Mouse (Mus musculus) forebrain, embryonic 14.5 days (tissue): ENCODE results near the gene Haao. TPM values are rescaled to one million over a fixed set of nuclear protein-coding genes. Genes with fewer than 3 reads are reported as not detected.

Experiments
- ATAC-seq: fragments of 200-750 bp; cut with Nextera tagmentation; 2 replicates; pipeline ENCODE4 v1.8.0; 2017; ENCODE audit warnings: mild to moderate bottlenecking, moderate library complexity
- DNase-seq: peaks from one replicate; pipeline ENCODE4 v3.0.0-alpha.2; 2015; ENCODE audit warnings: low spot score
- H3K27ac ChIP-seq: fragments of 300-500 bp; sonication (generic); 2 replicates; pipeline ENCODE4 v1.5.1; 2014; ENCODE audit warnings: low read depth, mild to moderate bottlenecking, control low read depth, low read length, moderate library complexity
- H3K27me3 ChIP-seq: fragments of 300-500 bp; sonication (generic); replicated peaks from 2 replicates; pipeline ENCODE4 v1.6.1; 2014; ENCODE audit warnings: low read length, control low read depth, mixed read lengths; ENCODE audit not compliant: control insufficient read depth, insufficient read depth
- H3K36me3 ChIP-seq: fragments of 300-500 bp; sonication (generic); 2 replicates; pipeline ENCODE4 v1.6.1; 2014; ENCODE audit warnings: low read length, control low read depth; ENCODE audit not compliant: control insufficient read depth, insufficient read depth
- H3K4me1 ChIP-seq: fragments of 300-500 bp; sonication (generic); 2 replicates; pipeline ENCODE4 v1.6.1; 2014; ENCODE audit warnings: antibody characterized with exemption, low read length, control low read depth; ENCODE audit not compliant: control insufficient read depth, insufficient read depth
- H3K4me2 ChIP-seq: fragments of 300-500 bp; sonication (generic); 2 replicates; pipeline ENCODE4 v1.6.1; 2014; ENCODE audit warnings: mild to moderate bottlenecking, control low read depth, low read length
- H3K4me3 ChIP-seq: fragments of 300-500 bp; sonication (generic); 2 replicates; pipeline ENCODE4 v1.5.1; 2014; ENCODE audit warnings: low read depth, low read length, control low read depth
- H3K9ac ChIP-seq: fragments of 300-500 bp; sonication (generic); 2 replicates; pipeline ENCODE4 v1.6.1; 2014; ENCODE audit warnings: mild to moderate bottlenecking, low read length, control low read depth, moderate library complexity
- H3K9me3 ChIP-seq: fragments of 300-500 bp; sonication (generic); replicated peaks from 2 replicates; pipeline ENCODE4 v1.6.1; 2016; ENCODE audit warnings: low read length, control low read depth, mixed read lengths; ENCODE audit not compliant: control insufficient read depth
- WGBS: fragments of 180-500 bp; shearing (Covaris S2); extraction: QIAGEN DNeasy Blood & Tissue Kit; methylation state at CpG from one replicate; pipeline ENCODE4 v1.1.7; 2014; 5-methylcytosine and 5-hydroxymethylcytosine counted together
- polyA plus RNA-seq: library from polyadenylated mRNA; unstranded; fragments of >200 nt; fragmentation: Nextera tagmentation; extraction: Ambion mirVana; gene quantifications from 2 replicates; pipeline ENCODE4 v1.2.1, GENCODE M21; 2014

The Haao gene
- polyA plus RNA-seq, 1 experiment from 2014 or later, result 0.53 TPM

DNA sequence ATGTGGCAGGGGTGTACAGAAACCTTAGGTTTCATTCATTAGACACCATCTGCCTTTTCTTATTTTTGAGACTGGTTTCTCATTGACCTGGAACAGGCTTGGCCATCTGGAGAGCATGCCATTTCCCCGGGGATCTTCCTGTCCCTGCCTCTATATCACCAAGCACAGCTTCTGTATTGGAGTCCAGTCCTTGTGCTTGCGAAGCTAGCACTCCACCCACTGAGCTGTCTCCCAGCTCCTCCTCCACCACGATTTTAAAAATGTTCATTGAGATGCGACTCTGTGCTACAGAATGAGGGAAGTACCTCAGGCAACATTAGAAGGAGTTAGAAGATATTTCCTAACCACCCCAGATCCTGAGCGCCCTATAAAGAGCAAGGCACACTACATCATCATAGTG is 39.5 kb upstream of the Haao start:
- no peak overlapping the region for H3K4me3 ChIP-seq
- H3K27ac ChIP-seq, result no peak overlapping the region
- no peak overlapping the region for H3K4me2 ChIP-seq
- no peaks in the 10 kb centered on the region for H3K27me3 ChIP-seq
- no peak for DNase-seq
- 89% methylated on average over 5 of the region's 5 CpGs for WGBS
- H3K9me3 ChIP-seq, result no peaks in the 10 kb centered on the region
- no peak for ATAC-seq
- no peak overlapping the region for H3K9ac ChIP-seq
- H3K4me1 ChIP-seq, result peaks cover 4% of the 10 kb centered on the region
- H3K36me3 ChIP-seq, result no peaks in the 10 kb centered on the region

DNA sequence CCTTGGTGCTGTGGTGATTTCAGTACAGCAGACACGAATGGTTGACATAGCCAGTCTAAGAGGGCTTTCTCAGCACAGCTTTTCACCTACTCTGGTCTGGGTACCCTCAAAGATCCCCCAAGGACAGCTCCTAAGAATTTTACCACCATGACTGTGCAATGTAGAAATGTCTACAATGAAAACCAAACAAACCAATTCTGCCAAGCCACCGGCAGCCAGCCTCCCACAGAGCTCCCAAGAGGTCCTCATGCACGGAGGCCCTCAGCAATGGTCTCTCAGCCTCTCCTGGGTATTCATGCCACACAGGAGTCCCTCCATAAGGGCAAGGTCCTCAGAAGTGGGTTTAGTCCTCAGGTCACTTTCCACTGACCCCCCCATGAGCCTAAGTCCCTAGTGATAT is 38.6 kb upstream of the Haao start:
- H3K9ac ChIP-seq, result no peak overlapping the region
- H3K27ac ChIP-seq, result no peak overlapping the region
- H3K9me3 ChIP-seq, result no peaks in the 10 kb centered on the region
- H3K4me3 ChIP-seq, result no peak overlapping the region
- H3K4me2 ChIP-seq, result no peak overlapping the region
- no peak for DNase-seq
- WGBS, result 92% methylated on average over 3 of the region's 3 CpGs
- ATAC-seq, result no peak
- no peaks in the 10 kb centered on the region for H3K27me3 ChIP-seq
- no peaks in the 10 kb centered on the region for H3K36me3 ChIP-seq
- peaks cover 4% of the 10 kb centered on the region for H3K4me1 ChIP-seq

DNA sequence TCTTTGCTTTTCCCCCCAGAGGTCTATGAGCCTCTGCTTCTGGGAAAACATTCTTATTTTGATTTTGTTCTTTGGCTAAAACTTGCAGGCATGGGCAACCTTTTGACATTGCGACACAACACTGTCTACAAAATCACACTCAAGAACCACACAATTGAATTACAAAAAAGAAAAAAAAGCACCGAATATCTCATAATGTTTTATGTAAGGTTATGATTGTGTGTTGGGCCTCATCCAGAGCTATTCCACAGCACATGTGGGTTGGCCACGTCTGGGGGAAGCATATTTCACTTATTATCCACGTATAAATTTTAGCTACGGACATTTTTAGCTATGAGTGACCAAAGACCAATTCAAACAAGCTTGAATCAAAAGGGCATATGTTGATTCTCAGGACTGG is 38.0 kb upstream of the Haao start:
- Histone ChIP-seq H3K9me3 (no peaks in the 10 kb centered on the region), H3K4me2 (no peak overlapping the region), H3K27ac (no peak overlapping the region), H3K36me3 (no peaks in the 10 kb centered on the region), H3K27me3 (no peaks in the 10 kb centered on the region), H3K4me1 (peaks cover 4% of the 10 kb centered on the region), H3K4me3 (no peak overlapping the region), H3K9ac (no peak overlapping the region)
- no peak for DNase-seq
- WGBS, result 89% methylated on average over 5 of the region's 5 CpGs
- ATAC-seq, result no peak

DNA sequence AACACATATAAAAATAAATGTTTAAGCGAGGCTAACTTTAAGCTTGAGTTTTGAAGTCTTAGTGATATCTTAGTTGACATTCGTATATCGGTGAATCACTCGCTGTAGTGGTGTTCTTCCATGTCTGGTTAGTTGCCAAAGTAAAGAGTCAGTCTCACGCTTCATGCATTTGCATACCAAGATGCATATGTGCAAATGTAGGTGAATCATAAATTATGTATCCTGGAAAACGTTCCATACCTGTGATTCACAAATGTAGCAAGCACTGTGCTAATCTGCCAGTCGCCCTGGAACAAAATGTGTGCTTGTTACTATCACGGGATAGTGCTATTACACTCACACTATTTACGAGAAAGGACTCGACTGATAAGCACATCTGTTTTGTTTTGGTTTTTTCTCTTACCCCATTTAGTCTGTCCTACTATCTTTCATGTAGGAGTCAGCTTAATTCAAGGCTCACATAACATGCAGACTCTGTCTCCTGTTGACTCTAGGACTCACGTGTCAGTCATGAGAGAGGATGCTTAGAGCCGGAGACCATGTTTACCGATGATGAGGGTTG is 37.3 kb upstream of the Haao start:
- Histone ChIP-seq H3K4me3 (no peak overlapping the region), H3K4me2 (no peak overlapping the region), H3K27ac (no peak overlapping the region), H3K27me3 (no peaks in the 10 kb centered on the region), H3K4me1 (peaks cover 4% of the 10 kb centered on the region), H3K9me3 (no peaks in the 10 kb centered on the region), H3K36me3 (no peaks in the 10 kb centered on the region), H3K9ac (no peak overlapping the region)
- WGBS, result 91% methylated on average over 13 of the region's 13 CpGs
- ATAC-seq (no peak), DNase-seq (no peak)

DNA sequence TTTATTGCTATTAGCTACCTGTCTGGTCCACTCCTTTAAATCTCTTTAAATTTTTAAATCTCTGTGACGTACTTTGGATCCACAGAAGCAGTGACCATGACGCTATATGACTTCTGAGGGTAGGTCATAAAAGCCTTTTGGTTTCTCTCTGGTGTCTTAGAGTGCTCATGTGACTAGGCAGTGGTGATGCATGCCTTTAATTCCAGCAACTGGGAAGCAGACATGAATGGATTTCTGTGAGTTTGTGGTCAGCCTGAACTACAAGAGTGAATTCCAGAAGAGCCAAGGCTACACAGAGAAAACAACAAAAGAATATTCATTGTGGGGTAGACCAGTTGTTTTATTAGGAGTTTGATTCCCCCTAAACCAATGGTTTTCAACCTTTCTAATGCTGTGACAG is 35.0 kb upstream of the Haao start:
- ATAC-seq, result no peak

DNA sequence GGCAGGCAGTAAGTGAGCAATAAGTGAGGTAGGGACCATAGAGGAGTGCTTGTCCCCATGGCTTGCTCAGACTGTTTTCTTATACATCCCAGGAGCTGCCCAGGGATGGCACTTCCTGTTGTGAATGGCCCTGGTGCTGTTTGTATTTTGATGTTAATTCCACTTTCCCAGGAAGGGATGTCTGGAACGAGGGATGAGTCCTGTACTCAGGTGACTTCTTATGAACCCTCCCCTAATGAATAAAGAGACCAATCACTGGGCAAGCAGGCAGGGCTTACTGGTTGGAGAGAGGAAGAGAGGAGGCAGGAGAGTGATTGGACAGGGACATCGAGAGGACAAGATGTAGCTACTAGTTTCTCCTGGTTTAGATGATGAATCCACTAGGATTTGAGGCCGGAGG is 33.3 kb upstream of the Haao start:
- H3K4me2 ChIP-seq, result no peak overlapping the region
- DNase-seq, result no peak
- H3K9me3 ChIP-seq, result no peaks in the 10 kb centered on the region
- no peaks in the 10 kb centered on the region for H3K27me3 ChIP-seq
- H3K9ac ChIP-seq, result no peak overlapping the region
- no peak overlapping the region for H3K4me3 ChIP-seq
- no peak for ATAC-seq
- 86% methylated on average over 3 of the region's 3 CpGs for WGBS
- H3K4me1 ChIP-seq, result no peaks in the 10 kb centered on the region
- H3K27ac ChIP-seq, result no peak overlapping the region
- no peaks in the 10 kb centered on the region for H3K36me3 ChIP-seq

More for the DNA sequence above, 35.0 kb upstream of the Haao start:
- 95% methylated on average over 2 of the region's 2 CpGs for WGBS
- DNase-seq, result no peak
- Histone ChIP-seq H3K4me3 (no peak overlapping the region), H3K27me3 (no peaks in the 10 kb centered on the region), H3K9me3 (no peaks in the 10 kb centered on the region), H3K36me3 (no peaks in the 10 kb centered on the region), H3K9ac (no peak overlapping the region), H3K27ac (no peak overlapping the region), H3K4me2 (no peak overlapping the region), H3K4me1 (no peaks in the 10 kb centered on the region)

DNA sequence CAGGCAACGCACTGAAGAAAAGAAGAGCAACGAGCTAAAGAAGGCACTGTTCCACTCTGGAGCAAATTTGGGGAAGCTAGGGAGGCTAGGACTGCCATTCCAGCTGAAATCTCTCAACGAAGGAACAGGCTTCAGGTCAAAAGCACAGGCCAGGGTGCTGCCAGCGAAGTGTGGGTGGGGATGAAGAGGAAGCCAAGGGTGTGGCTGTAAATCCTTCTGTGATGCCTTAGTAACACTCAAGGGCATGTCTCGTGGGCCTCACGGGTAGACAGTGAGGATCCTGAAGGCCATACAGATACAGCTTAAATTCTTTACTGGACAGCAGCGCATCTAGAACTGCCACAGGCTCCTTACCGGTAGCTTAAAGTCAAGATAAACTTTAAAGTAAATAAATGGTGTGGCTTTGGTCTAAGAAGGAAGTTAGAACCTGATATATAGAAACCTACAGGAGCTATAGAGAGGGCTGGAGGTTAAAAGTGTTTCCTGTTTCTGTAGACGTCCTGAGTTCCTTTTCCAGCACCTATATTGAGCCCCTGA is 32.5 kb upstream of the Haao start:
- no peak overlapping the region for H3K27ac ChIP-seq
- no peak for ATAC-seq
- H3K4me3 ChIP-seq, result no peak overlapping the region
- H3K4me2 ChIP-seq, result no peak overlapping the region
- H3K27me3 ChIP-seq, result no peaks in the 10 kb centered on the region
- WGBS, result 83% methylated on average over 9 of the region's 9 CpGs
- no peaks in the 10 kb centered on the region for H3K36me3 ChIP-seq
- H3K9ac ChIP-seq, result no peak overlapping the region
- DNase-seq, result no peak
- H3K9me3 ChIP-seq, result no peaks in the 10 kb centered on the region
- H3K4me1 ChIP-seq, result no peaks in the 10 kb centered on the region

DNA sequence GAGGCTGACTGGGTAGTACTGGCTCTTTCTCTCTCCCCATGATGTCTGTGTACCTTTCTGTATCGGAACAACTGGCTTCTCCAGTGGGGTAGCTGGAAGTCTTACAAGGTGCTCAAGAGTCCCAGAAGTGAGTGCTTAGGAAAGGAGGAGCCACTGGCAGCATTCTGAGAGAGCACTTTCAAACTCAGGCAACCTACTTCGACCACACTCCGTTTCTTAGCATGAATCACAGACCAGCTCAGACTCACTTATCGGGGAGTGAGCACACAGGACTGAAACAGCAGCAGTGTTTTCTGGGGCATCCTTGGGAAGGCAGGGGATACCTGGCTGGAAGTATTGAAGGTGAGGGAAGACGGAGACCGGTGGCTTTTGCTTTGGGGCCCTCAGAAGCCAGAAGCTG is 31.9 kb upstream of the Haao start:
- H3K27me3 ChIP-seq, result no peaks in the 10 kb centered on the region
- H3K4me1 ChIP-seq, result no peaks in the 10 kb centered on the region
- no peaks in the 10 kb centered on the region for H3K9me3 ChIP-seq
- H3K4me2 ChIP-seq, result no peak overlapping the region
- H3K27ac ChIP-seq, result no peak overlapping the region
- DNase-seq (no peak), ATAC-seq (no peak)
- 92% methylated on average over 6 of the region's 6 CpGs for WGBS
- no peak overlapping the region for H3K4me3 ChIP-seq
- H3K9ac ChIP-seq, result no peak overlapping the region
- no peaks in the 10 kb centered on the region for H3K36me3 ChIP-seq

DNA sequence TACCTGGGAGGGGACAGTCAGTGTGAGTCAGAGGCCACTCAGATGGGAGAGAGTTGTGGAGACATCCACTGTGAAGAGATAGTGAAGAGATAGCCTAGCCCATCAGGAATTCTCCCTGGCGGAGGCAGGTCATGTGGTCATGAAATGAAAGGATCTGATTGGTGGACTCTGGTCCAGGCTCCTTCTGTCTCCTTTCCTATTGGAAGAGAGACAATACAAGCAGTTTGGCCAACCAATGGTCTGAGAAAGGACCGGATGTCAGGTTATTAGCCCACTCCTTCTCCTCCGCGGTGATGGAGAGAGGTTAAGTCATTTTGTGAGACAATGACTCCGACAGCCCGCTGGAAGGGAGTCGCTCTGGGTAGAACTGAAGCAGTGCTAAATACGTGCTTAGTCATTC is 26.8 kb upstream of the Haao start:
- WGBS, result 76% methylated on average over 8 of the region's 8 CpGs
- Histone ChIP-seq H3K4me3 (no peak overlapping the region), H3K4me1 (no peaks in the 10 kb centered on the region), H3K27ac (no peak overlapping the region), H3K36me3 (no peaks in the 10 kb centered on the region), H3K9me3 (no peaks in the 10 kb centered on the region), H3K9ac (no peak overlapping the region), H3K27me3 (no peaks in the 10 kb centered on the region), H3K4me2 (no peak overlapping the region)
- ATAC-seq (no peak), DNase-seq (no peak)
